Mouse (Mus musculus): ENCODE measurements around the gene Hadhb. TPM values are rescaled to one million over a fixed set of nuclear protein-coding genes. Genes with fewer than 3 reads are reported as not detected.

The Hadhb gene
- polyA plus RNA-seq, 1 experiment = 88.1 TPM

- H3K27me3 ChIP-seq (ENCODE audit: control insufficient read depth, insufficient read depth, low read length) = no peaks in the 10 kb centered on the region
- peak within 1 kb of the TSS; percentile 87 for H3K27ac ChIP-seq (ENCODE audit: insufficient read depth, low read depth, low read length)
- peaks cover 10% of the 10 kb centered on the region; the same call in 1 of the 2 replicates for H3K4me1 ChIP-seq (ENCODE audit: control insufficient read depth, insufficient read depth, insufficient read length, low read length)
- WGBS = 3% methylated on average over 71 of the region's 71 CpGs
- peaks cover 5% of the 10 kb centered on the region; the same call in 1 of the 2 replicates for H3K36me3 ChIP-seq (ENCODE audit: control insufficient read depth, insufficient read depth, low read length)
- no peak for TF ChIP-seq CTCF (IDR thresholded peaks at IDR 0.05; ENCODE audit: extremely low read depth, insufficient read length, insufficient replicate concordance, low read depth, low read length)
- TF ChIP-seq POLR2A (IDR thresholded peaks at IDR 0.05; ENCODE audit: low read depth, low read length) = peak; percentile 98
- peak within 1 kb of the TSS; percentile 85 for H3K4me3 ChIP-seq (ENCODE audit: low read depth, low read length)
These were observed 77.4 kb downstream of the Hadhb start, which contains the start of gene Selenoi for GRCm38 (mm10) chr5:30232271-30232971. Gene Selenoi, plus strand, starts transcription at chr5:30232581.

DNA sequence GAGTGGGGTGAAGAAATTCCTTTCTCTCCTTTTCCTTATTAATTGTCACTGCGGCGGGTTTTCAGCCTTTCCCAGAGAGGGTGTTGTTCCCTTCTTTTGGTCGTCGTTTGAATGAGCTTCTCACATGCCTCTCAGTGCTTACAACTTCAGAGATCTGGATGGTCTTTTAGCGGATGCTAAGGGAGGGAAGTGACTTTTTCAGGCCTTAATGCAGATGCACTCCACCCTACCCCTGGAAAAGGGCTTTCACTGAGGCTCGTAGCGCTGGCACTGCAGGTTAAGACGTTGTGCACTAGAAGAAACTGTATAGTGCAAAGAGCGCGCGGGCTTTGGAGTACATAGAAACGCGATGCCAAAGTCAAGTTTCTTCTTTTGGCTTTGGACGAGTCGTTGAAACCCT lies 78.0 kb downstream of the Hadhb start:
- Histone ChIP-seq H3K27me3 (ENCODE audit: control insufficient read depth, insufficient read depth, low read length) (no peaks in the 10 kb centered on the region), H3K4me3 (ENCODE audit: low read depth, low read length) (peak overlapping the region; percentile 85), H3K27ac (ENCODE audit: insufficient read depth, low read depth, low read length) (peak overlapping the region; percentile 86), H3K36me3 (ENCODE audit: control insufficient read depth, insufficient read depth, low read length) (peaks cover 5% of the 10 kb centered on the region; the same call in 1 of the 2 replicates), H3K4me1 (ENCODE audit: control insufficient read depth, insufficient read depth, insufficient read length, low read length) (peaks cover 10% of the 10 kb centered on the region; the same call in 1 of the 2 replicates)
- no peak for TF ChIP-seq POLR2A (IDR thresholded peaks at IDR 0.05; ENCODE audit: low read depth, low read length)
- no peak for TF ChIP-seq CTCF (IDR thresholded peaks at IDR 0.05; ENCODE audit: extremely low read depth, insufficient read length, insufficient replicate concordance, low read depth, low read length)
- WGBS = 3% methylated on average over 15 of the region's 15 CpGs

DNA sequence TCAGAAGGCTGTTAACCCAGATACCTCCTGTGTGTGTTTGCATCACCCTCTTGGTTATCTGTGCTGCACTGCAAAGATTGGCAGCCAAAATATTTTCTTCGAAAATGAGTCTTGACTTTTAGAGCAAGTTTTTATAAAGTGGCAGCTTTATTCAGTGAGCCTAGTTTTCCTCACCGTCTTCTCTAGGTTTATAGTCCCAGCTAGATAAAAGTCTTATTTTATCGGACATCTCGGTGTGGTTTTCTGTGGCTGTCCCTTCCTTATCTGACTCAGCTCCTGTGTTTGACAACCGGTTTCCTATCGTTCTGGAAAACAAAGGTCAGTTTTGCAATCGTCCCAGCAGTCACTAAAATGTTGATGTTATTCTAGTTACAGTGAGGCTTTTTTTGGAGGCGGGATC lies 78.9 kb downstream of the Hadhb start:
- 17% methylated on average over 8 of the region's 8 CpGs for WGBS
- TF ChIP-seq CTCF (IDR thresholded peaks at IDR 0.05; ENCODE audit: extremely low read depth, insufficient read length, insufficient replicate concordance, low read depth, low read length) (no peak), POLR2A (IDR thresholded peaks at IDR 0.05; ENCODE audit: low read depth, low read length) (no peak)
- H3K27ac ChIP-seq (ENCODE audit: insufficient read depth, low read depth, low read length) = peak overlapping the region; percentile 70
- H3K4me1 ChIP-seq (ENCODE audit: control insufficient read depth, insufficient read depth, insufficient read length, low read length) = peaks cover 13% of the 10 kb centered on the region; the same call in 1 of the 2 replicates
- H3K36me3 ChIP-seq (ENCODE audit: control insufficient read depth, insufficient read depth, low read length) = peaks cover 5% of the 10 kb centered on the region; the same call in 1 of the 2 replicates
- no peak overlapping the region for H3K4me3 ChIP-seq (ENCODE audit: low read depth, low read length)
- no peaks in the 10 kb centered on the region for H3K27me3 ChIP-seq (ENCODE audit: control insufficient read depth, insufficient read depth, low read length)

Other genes with a start within 250 kb of the Hadhb start
- gene Il6, start 142.1 kb upstream of the Hadhb start, polyA plus RNA-seq (2012; rRNA removed) = not detected in 2 replicates
- gene Tyms, start 81.6 kb upstream of the Hadhb start, polyA plus RNA-seq (2012; rRNA removed) = 11.5 and 27.8 TPM in 2 replicates
- gene Garem2, start 50.1 kb upstream of the Hadhb start, polyA plus RNA-seq (2012; rRNA removed) = 0.03 and 0.04 TPM in 2 replicates
- gene 3110082J24Rik, start 49.2 kb upstream of the Hadhb start, polyA plus RNA-seq (2012; rRNA removed) = not detected in 2 replicates
- 27.7 and 55.3 TPM in 2 replicates for gene Hadha, start 86 bp upstream of the Hadhb start, polyA plus RNA-seq (2012; rRNA removed)
- 0.04 and 0.05 TPM in 2 replicates for gene Adgrf3, start 50.5 kb downstream of the Hadhb start, polyA plus RNA-seq (2012; rRNA removed)
- 36.4 and 107 TPM in 2 replicates for gene Selenoi, start 77.3 kb downstream of the Hadhb start, polyA plus RNA-seq (2012; rRNA removed)
- gene Drc1, start 126.1 kb downstream of the Hadhb start, polyA plus RNA-seq (2012; rRNA removed) = 0.11 and 0.28 TPM in 2 replicates

Data from small intestine, adult 2 months (tissue).